Comparison of ENCODE assay signal across 8 mouse cellular contexts in the genomic region with DNA sequence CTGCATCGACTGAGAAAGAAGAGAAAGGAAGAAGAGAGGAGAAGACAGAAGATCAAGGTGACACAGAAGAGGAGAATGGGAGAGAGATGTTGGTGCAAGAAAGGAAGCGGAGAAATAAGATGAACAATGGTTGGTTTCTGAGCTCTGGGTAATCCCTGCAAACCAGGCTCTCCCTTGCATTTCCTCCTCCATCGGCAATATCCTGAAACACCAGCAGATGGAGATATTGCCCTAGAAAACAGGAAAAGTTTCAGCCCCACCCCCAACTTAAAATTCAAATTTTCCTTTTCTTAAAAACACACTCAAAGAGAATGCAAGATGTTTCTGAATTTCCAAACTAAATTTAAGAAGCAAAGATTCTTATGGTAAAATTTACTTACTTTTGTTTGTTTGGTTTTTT. TPM values are rescaled to one million over a fixed set of nuclear protein-coding genes. Genes with fewer than 3 reads are reported as not detected.
DNase-seq lines count a peak whose midpoint lies in the region; ATAC-seq and TF ChIP-seq lines count a peak whose summit lies in the region.

No protein-coding gene starts in this region.

- DNase-seq in layer of hippocampus, adult 11-12 months (ENCODE audit: low spot score), result peak; percentile 76
- no peak for DNase-seq in layer of hippocampus, adult 9-11 months
- peak; percentile 81 for DNase-seq in MEL (ENCODE audit: low read depth, low spot score)
- DNase-seq in c-Kit-positive CD71-positive TER-119-negative erythroid progenitor cells, embryonic 14.5 days (ENCODE audit: low read depth), result peak; percentile 67
- DNase-seq in heart, postnatal 0 days (ENCODE audit: low spot score), result peak; percentile 50
- DNase-seq in left cerebral cortex, postnatal 36 days (ENCODE audit: low spot score in 2 of 2), result peak; percentile 40 to 52
- DNase-seq in retina, postnatal 1 day, result peak; percentile 70

- 15% methylated on average over 3 of the region's 3 CpGs for WGBS in heart, postnatal 0 days

- TF ChIP-seq EP300 in MEL (IDR thresholded peaks at IDR 0.05; ENCODE audit: low read depth in 1 of 2, low read length in 2 of 2), result no peak
- no peak for TF ChIP-seq EP300 in heart, postnatal 0 days (IDR thresholded peaks at IDR 0.05; ENCODE audit: low read depth)

- TF ChIP-seq CTCF in MEL (IDR thresholded peaks at IDR 0.05 in 2 of 3, conservative IDR thresholded peaks at IDR 0.05 in 1 of 3; ENCODE audit: control insufficient read depth in 1 of 3, insufficient read depth in 1 of 3, low read depth in 2 of 3, low read length in 3 of 3, poor library complexity in 1 of 3, severe bottlenecking in 1 of 3), result peak; percentile 49 to 92 (median 70)
- peak; percentile 75 for TF ChIP-seq CTCF in heart, postnatal 0 days (IDR thresholded peaks at IDR 0.05; ENCODE audit: low read depth)

- H3K4me3 ChIP-seq in MEL (ENCODE audit: control insufficient read depth in 1 of 2, insufficient read depth in 1 of 2, low read depth in 2 of 2, low read length in 2 of 2), result no peak overlapping the region
- no peak overlapping the region for H3K4me3 ChIP-seq in heart, postnatal 0 days (ENCODE audit: low read depth, low read length)

- H3K4me1 ChIP-seq in MEL (ENCODE audit: control insufficient read depth in 1 of 2, insufficient read depth in 2 of 2, low read length in 2 of 2), result peaks cover 4 to 27% of the 10 kb centered on the region in 2 experiments
- H3K4me1 ChIP-seq in heart, postnatal 0 days (ENCODE audit: control insufficient read depth, insufficient read depth), result peaks cover 24% of the 10 kb centered on the region

- no peak for ATAC-seq in heart, postnatal 0 days (ENCODE audit: insufficient read depth, low read depth)
- ATAC-seq in inflammation-experienced regulatory T-cells, adult 6 months, result no peak

- no peaks in the 10 kb centered on the region for H3K27me3 ChIP-seq in MEL (ENCODE audit: control insufficient read depth in 1 of 2, insufficient read depth in 2 of 2, low read length in 2 of 2)
- no peaks in the 10 kb centered on the region for H3K27me3 ChIP-seq in heart, postnatal 0 days (ENCODE audit: control insufficient read depth, insufficient read depth, low read length)

- H3K9me3 ChIP-seq in MEL (replicated peaks; ENCODE audit: insufficient read depth, low read length), result no peaks in the 10 kb centered on the region
- no peaks in the 10 kb centered on the region for H3K9me3 ChIP-seq in heart, postnatal 0 days (replicated peaks; ENCODE audit: control insufficient read depth, low read length)

- peak; percentile 97 for TF ChIP-seq RAD21 in MEL (IDR thresholded peaks at IDR 0.05; ENCODE audit: low read depth, low read length)

- H3K79me2 ChIP-seq in MEL (ENCODE audit: control insufficient read depth, insufficient read depth, low read length, poor library complexity), result peaks cover 27% of the 10 kb centered on the region

- H3K36me3 ChIP-seq in MEL (ENCODE audit: control insufficient read depth in 1 of 2, insufficient read depth in 2 of 2, low read length in 2 of 2), result peaks cover 0 to 25% of the 10 kb centered on the region in 2 experiments; a peak in 2 of 4 replicates
- H3K36me3 ChIP-seq in heart, postnatal 0 days (replicated peaks; ENCODE audit: control insufficient read depth, insufficient read depth, low read length), result no peaks in the 10 kb centered on the region

- H3K4me2 ChIP-seq in heart, postnatal 0 days (ENCODE audit: low read depth, low read length), result no peak overlapping the region

- H3K9ac ChIP-seq in MEL (ENCODE audit: control insufficient read depth, low read depth, low read length, poor library complexity, severe bottlenecking), result no peak overlapping the region
- H3K9ac ChIP-seq in heart, postnatal 0 days (replicated peaks; ENCODE audit: low read depth, low read length), result no peak overlapping the region

- no peak for TF ChIP-seq POLR2A in MEL (IDR thresholded peaks at IDR 0.05; ENCODE audit: control insufficient read depth in 1 of 2, insufficient read depth in 1 of 2, low read depth in 1 of 2, low read length in 2 of 2, poor library complexity in 1 of 2)

- no peak overlapping the region for H3K27ac ChIP-seq in MEL (ENCODE audit: control insufficient read depth, low read depth, low read length)
- no peak overlapping the region for H3K27ac ChIP-seq in heart, postnatal 0 days (ENCODE audit: low read depth)

- intact Hi-C loops in left cerebral cortex, postnatal 36 days (cut with DNase I), result loop anchor here (5.0 to 10.0 kb wide), 3 partner anchors 87 to 389 kb away; partner anchors contain the start of gene Slc25a51

TF ChIP-seq in MEL, 35 proteins besides CTCF, POLR2A, EP300 and RAD21 (continues in another document):
- TF ChIP-seq ZNF384 (IDR thresholded peaks at IDR 0.05; ENCODE audit: low read depth, low read length) (no peak), MXI1 (IDR thresholded peaks at IDR 0.05; ENCODE audit: low read depth, low read length) (no peak), MEF2A (IDR thresholded peaks at IDR 0.05; ENCODE audit: extremely low read depth, insufficient replicate concordance, low read depth, low read length, poor library complexity, severe bottlenecking) (no peak), MAFK (IDR thresholded peaks at IDR 0.05; ENCODE audit: borderline replicate concordance, low read depth, low read length) (no peak), BHLHE40 (IDR thresholded peaks at IDR 0.05; ENCODE audit: borderline replicate concordance, low read depth, low read length) (peak; percentile 53; the same call in 1 of the 2 replicates), POLR2AphosphoS5 (IDR thresholded peaks at IDR 0.05; ENCODE audit: borderline replicate concordance, low read depth, low read length) (no peak), POLR2AphosphoS2 (IDR thresholded peaks at IDR 0.05; ENCODE audit: low read length) (no peak), KAT2A (conservative IDR thresholded peaks at IDR 0.05; ENCODE audit: low read depth, low read length) (no peak), ETS1 (IDR thresholded peaks at IDR 0.05; ENCODE audit: low read depth, low read length) (no peak), MAZ (IDR thresholded peaks at IDR 0.05; ENCODE audit: low read depth, low read length) (no peak), MYC (IDR thresholded peaks at IDR 0.05; ENCODE audit: low read depth, low read length) (no peak), RCOR1 (IDR thresholded peaks at IDR 0.05; ENCODE audit: low read depth, low read length) (0 out of 2 replicates have a peak, but pooled peaks have one; percentile 24), TCF12 (IDR thresholded peaks at IDR 0.05; ENCODE audit: low read depth, low read length) (no peak), HCFC1 (IDR thresholded peaks at IDR 0.05; ENCODE audit: low read depth, low read length) (no peak), ELF1 (IDR thresholded peaks at IDR 0.05; ENCODE audit: low read depth, low read length) (no peak), SMC3 (IDR thresholded peaks at IDR 0.05; ENCODE audit: low read depth, low read length) (peak; percentile 80), GATA1 (IDR thresholded peaks at IDR 0.05; ENCODE audit: low read depth, low read length) (no peak), USF1 (IDR thresholded peaks at IDR 0.05; ENCODE audit: low read depth, low read length) (no peak), ZC3H11A (IDR thresholded peaks at IDR 0.05; ENCODE audit: low read depth, low read length) (peak; percentile 84), TBP (IDR thresholded peaks at IDR 0.05; ENCODE audit: low read depth, low read length) (0 out of 2 replicates have a peak, but pooled peaks have one; percentile 19), UBTF (IDR thresholded peaks at IDR 0.05; ENCODE audit: borderline replicate concordance, insufficient read depth, low read depth, low read length) (no peak), SIN3A (IDR thresholded peaks at IDR 0.05; ENCODE audit: low read length) (peak; percentile 63; the same call in 1 of the 2 replicates), JUND (IDR thresholded peaks at IDR 0.05; ENCODE audit: low read depth, low read length) (no peak), E2F4 (IDR thresholded peaks at IDR 0.05; ENCODE audit: borderline replicate concordance, low read depth, low read length) (no peak), CHD2 (IDR thresholded peaks at IDR 0.05; ENCODE audit: low read length) (peak; percentile 33; the same call in 1 of the 2 replicates), ZMIZ1 (IDR thresholded peaks at IDR 0.05; ENCODE audit: low read depth, low read length) (no peak), MAX (IDR thresholded peaks at IDR 0.05; ENCODE audit: low read length) (no peak), GABPA (IDR thresholded peaks at IDR 0.05; ENCODE audit: low read depth, low read length) (no peak), NELFE (IDR thresholded peaks at IDR 0.05; ENCODE audit: low read depth, low read length) (no peak)

RNA-seq across cellular contexts. Expression of gene Polr1e, which starts 2.8 kb away (rescaled TPM):
- total RNA-seq in MEL (2012; rRNA removed), result 35.4 and 40.8 TPM in 2 replicates
- polyA plus RNA-seq in MEL (2012; ENCODE audit: insufficient read depth in 1 of 2, insufficient read length in 2 of 2, low read depth in 1 of 2, low replicate concordance in 2 of 2, missing spikeins in 1 of 2), result 10 to 100 TPM in 1 of 2 experiments, not detected in 1; 51.5 TPM
- 37.4 and 46.7 TPM in 2 replicates for total RNA-seq in heart, postnatal 0 days (2014; rRNA removed; ENCODE audit: low replicate concordance)
- polyA plus RNA-seq in heart, postnatal 0 days (2015; fragmentation: Nextera tagmentation; extraction: Ambion mirVana), result 71.2 and 77.5 TPM in 2 replicates
- total RNA-seq in left cerebral cortex, postnatal 36 days (2021), result 10 to 100 TPM; 10.9 to 13.5 TPM
- 10 to 100 TPM; 39.3 to 50.3 (median 44.6) TPM for polyA plus RNA-seq in inflammation-experienced regulatory T-cells, adult 6 months (2017; shearing (Covaris generic))

RNA-seq across cellular contexts. Expression of gene Zbtb5, which starts 3.4 kb away (rescaled TPM):
- total RNA-seq in MEL (2012; rRNA removed), result 7.8 and 9.1 TPM in 2 replicates
- polyA plus RNA-seq in MEL (2012; ENCODE audit: insufficient read depth in 1 of 2, insufficient read length in 2 of 2, low read depth in 1 of 2, low replicate concordance in 2 of 2, missing spikeins in 1 of 2), result 10 to 100 TPM in 1 of 2 experiments, not detected in 1; 10.2 TPM
- total RNA-seq in heart, postnatal 0 days (2014; rRNA removed; ENCODE audit: low replicate concordance), result 20.3 and 32.0 TPM in 2 replicates
- polyA plus RNA-seq in heart, postnatal 0 days (2015; fragmentation: Nextera tagmentation; extraction: Ambion mirVana), result 8.5 and 8.9 TPM in 2 replicates
- 1 to 10 TPM; 8.0 to 8.8 TPM for total RNA-seq in left cerebral cortex, postnatal 36 days (2021)
- polyA plus RNA-seq in inflammation-experienced regulatory T-cells, adult 6 months (2017; shearing (Covaris generic)), result 1 to 10 TPM; 7.5 to 9.2 (median 8.5) TPM

RNA-seq across cellular contexts. Expression of gene Grhpr, which starts 34.4 kb away (rescaled TPM):
- 27.3 and 43.0 TPM in 2 replicates for total RNA-seq in MEL (2012; rRNA removed)
- polyA plus RNA-seq in MEL (2012; ENCODE audit: insufficient read depth in 1 of 2, insufficient read length in 2 of 2, low read depth in 1 of 2, low replicate concordance in 2 of 2, missing spikeins in 1 of 2), result 10 to 100 TPM in 1 of 2 experiments, not detected in 1; 76.4 TPM
- total RNA-seq in heart, postnatal 0 days (2014; rRNA removed; ENCODE audit: low replicate concordance), result 88.4 and 147 TPM in 2 replicates
- polyA plus RNA-seq in heart, postnatal 0 days (2015; fragmentation: Nextera tagmentation; extraction: Ambion mirVana), result 103 and 108 TPM in 2 replicates
- total RNA-seq in left cerebral cortex, postnatal 36 days (2021), result 10 to 100 TPM; 23.5 to 31.0 TPM
- 10 to 100 TPM; 14.2 to 25.0 (median 24.0) TPM for polyA plus RNA-seq in inflammation-experienced regulatory T-cells, adult 6 months (2017; shearing (Covaris generic))
